Mouse (Mus musculus) left cerebral cortex, postnatal 14 days (tissue): Measurements from ENCODE around the gene Knl1. TPM values are rescaled to one million over a fixed set of nuclear protein-coding genes. Genes with fewer than 3 reads are reported as not detected.

Experiments used
- DNase-seq, 2 experiments: peaks; one replicate each; pipeline ENCODE4 v3.0.0; 2021 to 2022; ENCODE audit warnings: low spot score in 2 of 2, mixed read lengths in 1 of 2
- intact Hi-C: fragments of 180-260 bp; cut with DNase I; formaldehyde crosslinking; loops from one replicate; pipeline ENCODE4 v1.15.1; 2025
- total RNA-seq, 2 experiments: library from RNA; stranded (reverse); gene quantifications; 2 replicates each; pipeline ENCODE4 v1.2.3; 2021

Knl1 gene
- total RNA-seq, 2 experiments from 2014 or later = 0.29 to 0.63 TPM

DNA sequence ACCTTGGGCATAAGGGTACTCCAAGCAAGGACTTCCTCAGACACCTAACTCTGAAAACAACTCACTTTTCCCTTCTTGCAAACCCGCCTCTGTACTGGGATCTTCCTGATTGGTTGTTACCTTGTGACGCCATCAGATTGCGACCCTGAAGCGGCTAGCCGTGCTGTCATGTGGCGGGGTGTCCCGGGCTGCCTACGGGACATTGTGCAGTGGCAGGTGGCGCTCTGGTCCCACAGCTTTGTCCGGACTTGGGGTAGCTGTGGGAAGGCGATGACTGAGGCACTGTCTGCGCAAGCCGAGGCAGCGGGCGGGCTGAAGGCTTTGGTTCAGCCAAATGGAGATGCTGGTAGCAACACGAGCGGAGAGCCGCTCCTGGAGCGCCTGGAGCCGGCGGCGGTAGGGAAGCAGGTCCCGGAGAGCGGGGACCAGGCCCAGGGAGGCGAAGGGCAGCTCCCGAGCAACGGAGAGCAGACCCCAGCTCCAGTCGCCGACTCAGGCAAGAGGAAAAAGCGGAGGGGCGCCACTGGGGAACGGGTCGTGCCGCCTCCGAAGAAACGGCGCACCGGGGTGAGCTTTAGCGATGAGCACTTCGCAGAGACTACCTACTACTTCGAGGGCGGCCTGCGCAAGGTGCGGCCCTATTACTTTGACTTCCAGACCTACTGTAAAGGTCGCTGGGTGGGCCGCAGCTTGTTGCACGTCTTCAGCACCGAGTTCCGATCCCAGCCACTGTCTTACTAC is 12.1 kb upstream of the Knl1 start, which contains the start of gene Rpusd2:
TSS of gene Rpusd2 (plus strand) at position 135 of the 741 bp plus-strand sequence.
- intact Hi-C loops = no loop called here
- peak; percentile 93 to 95 for DNase-seq

DNA sequence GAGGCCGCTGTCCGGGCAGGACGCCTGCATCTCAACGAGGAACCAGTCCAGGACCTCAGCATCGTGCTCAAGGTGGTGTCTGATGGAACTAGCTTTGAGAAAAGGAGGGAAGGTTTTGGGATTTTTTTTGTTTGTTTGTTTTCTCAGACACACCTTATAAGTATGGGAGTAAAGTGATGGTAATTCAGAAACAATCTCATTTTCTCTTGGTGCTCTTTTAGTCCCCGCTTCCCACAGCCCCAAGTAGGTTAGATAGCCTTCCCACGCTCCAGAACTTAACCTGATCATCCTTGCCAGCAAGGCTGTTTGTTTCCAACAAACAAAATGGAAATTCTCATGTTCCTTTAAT is 11.5 kb upstream of the Knl1 start:
- intact Hi-C loops = no loop called here
- no peak for DNase-seq

- DNase-seq = peak; percentile 55 to 65
- intact Hi-C loops = loop anchor here (10.0 kb wide), 1 partner anchor 244 kb away; the partner anchor contains the start of gene Vps18
Measured at GRCm38 (mm10) chr2:119040882-119041281, 6.0 kb upstream of the Knl1 start.

DNA sequence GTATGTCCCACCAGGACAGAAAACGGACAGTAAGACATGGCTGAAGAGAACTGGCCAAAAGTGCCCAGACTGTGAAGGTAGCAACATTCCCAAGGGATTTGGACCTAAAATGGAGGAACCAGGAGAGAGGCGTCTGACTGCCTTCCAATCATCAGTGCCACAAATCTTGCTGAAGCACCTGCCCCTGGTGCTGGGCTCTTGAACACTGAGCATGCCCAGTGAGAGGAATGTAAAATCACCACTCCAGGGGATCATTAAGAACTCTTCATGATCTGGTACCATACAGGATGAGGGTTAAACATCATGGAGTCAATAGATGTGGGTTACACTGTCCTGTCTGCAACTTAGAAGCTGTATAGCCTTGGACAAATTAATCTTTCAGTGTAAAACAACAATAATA is 1.8 kb upstream of the Knl1 start:
- intact Hi-C loops = loop anchor here (5.0 to 10.0 kb wide), 2 partner anchors 142 to 240 kb away; partner anchors contain the start of gene Vps18

DNA sequence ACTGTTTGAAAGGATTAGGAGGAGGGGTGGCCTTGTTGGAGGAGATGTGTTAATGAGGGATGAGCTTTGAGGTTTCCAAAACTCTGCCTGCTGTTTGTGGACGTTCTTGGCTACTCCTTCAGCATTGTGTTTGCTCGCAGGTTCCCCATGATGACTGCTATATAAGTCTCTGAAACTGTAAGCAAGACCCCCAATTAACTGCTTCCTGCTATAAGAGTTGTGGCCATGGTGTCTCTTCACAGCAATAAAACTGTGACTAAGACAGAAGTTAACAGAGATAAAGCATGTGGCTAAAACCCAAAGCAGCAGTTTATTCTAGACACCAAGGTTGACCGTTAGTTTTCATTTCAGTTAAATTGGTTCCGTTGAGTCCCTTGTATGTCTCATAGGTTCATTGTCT is 930 bp downstream of the Knl1 start:
- intact Hi-C loops = loop anchor here (5.0 to 10.0 kb wide), 2 partner anchors 139 to 237 kb away; partner anchors contain the start of gene Vps18
- DNase-seq = no peak

More for the DNA sequence above, 1.8 kb upstream of the Knl1 start:
- no peak for DNase-seq

- no peak for DNase-seq
- intact Hi-C loops = no loop called here
Measured at GRCm38 (mm10) chr2:119050132-119050650, 3.3 kb downstream of the Knl1 start.

DNA sequence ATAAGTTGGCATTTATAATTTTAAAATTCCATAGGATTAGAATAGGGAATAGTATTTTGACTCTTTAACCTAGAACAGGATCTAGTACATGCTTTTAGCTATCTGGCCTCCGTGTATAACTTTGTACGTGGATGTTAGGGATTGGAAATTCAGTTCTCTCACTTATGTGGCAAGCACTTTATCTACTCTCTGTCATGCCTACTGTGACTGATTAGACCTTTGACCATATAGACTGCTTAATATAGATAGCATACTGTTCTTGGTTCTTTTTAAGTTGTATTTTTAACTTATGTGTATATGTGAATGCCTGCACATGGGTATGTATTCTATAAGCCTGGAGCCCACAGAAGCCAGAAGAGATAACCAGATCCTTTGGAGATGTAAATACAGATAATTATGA is 13.2 kb downstream of the Knl1 start:
- DNase-seq = no peak
- intact Hi-C loops = no loop called here

- intact Hi-C loops = no loop called here
- DNase-seq = no peak
Measured at GRCm38 (mm10) chr2:119072397-119072796, 25.5 kb downstream of the Knl1 start.

DNA sequence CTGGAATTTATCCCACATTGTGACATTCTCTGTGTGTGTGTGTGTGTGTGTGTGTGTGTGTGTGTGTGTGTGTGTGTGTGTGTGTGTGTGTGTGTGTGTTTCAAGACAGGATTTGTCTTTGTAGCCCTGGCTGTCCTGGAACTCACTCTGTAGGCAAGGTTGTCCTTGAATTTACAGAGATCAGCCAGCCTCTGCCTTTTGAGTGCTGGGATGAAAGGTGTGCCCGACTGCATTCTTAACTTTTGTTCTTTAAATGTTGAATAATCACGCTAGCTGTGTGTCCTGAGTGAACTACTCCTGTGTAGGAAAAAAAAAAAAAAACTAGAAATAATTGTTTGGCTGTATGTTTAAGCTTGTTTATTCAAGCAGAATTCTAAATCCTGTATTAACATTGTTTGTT is 39.2 kb downstream of the Knl1 start:
- intact Hi-C loops = no loop called here
- DNase-seq = no peak

DNA sequence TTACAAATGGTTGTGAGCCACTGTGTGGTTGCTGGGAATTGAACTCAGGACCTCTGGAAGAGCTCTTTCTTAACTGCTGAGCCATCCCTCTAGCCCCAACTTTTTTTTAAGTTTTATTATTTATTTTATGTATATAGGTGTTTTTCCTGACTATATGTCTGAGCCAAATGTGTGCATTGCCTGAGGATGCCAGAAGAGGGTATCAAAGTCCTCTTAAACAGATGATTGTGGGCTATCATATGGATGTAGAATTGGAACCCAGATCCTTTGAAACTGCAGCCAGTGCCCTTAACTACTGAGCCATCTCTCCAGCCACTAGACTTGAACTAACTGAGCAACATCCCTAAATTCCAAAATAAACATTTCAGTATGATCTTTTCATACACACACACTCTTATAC is 54.6 kb downstream of the Knl1 start:
- no peak for DNase-seq
- intact Hi-C loops = no loop called here

- intact Hi-C loops = no loop called here
- no peak for DNase-seq
Measured at GRCm38 (mm10) chr2:119106583-119106982, 59.7 kb downstream of the Knl1 start.

DNA sequence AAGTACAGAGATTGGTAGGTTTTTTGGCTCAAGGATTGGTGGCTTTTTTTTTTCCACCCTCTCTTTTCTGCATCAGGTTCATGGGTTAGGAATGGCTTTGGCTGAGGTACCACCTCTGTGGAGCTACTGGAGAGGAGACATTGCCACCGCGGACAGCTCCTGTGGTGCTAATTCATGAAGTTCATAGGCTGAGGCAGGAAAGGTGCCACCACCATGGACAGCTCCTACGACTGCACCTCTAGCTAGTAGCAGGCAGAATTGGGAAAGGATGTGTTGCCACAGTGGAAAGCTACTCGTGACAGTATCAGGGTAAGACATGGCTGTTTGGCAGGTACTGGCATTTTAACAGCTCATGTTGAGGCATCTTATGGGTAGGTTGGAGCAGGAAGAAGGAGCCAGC is 61.6 kb downstream of the Knl1 start:
- intact Hi-C loops = no loop called here
- no peak for DNase-seq

GRCm38 (mm10) chr2:119111060-119111459 is 64.1 kb downstream of the Knl1 start:
- intact Hi-C loops = no loop called here
- DNase-seq = no peak

- intact Hi-C loops = no loop called here
- DNase-seq = peak; percentile 79 to 80
Measured at GRCm38 (mm10) chr2:119112438-119113112, 65.7 kb downstream of the Knl1 start, which contains the start of gene Rad51. Rad51 (plus strand) TSS chr2:119112793.

DNA sequence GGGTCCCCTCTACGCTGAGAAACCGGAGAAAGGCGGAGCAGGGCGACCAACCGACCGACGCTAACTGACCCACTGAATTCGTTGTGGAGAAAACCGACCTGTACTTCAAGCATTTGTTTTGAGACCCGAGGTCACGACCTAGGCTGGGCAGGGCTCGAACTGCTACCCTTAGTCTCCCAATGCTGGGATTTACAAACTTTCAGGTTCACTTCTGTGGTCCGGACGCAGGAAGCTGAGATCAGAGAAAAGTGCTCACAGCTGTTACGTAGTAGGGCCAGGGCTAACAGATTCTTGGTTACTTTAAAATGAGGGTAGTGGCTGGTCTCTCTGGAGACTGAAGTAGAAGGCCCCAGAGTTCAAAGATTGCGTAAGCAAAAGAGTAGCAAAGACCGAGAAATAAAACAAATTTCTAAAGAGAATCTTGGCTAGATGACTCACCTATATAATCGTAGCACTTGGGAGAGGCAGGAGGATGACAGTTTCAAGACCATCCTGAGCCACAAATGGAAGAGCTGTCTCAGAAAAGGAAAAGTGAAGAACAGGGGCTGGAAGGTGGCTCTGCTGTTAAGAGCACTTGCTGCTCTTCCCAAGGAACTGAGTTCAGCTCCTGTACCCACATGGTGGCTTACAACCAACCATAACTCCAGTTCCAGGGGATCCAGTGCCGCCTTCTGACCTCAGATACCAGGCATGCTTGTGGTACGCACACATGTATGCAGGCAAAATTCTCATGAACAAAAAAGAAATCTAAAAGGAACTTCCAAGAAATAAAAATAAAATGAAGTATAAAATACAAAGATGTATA is 66.4 kb downstream of the Knl1 start:
- intact Hi-C loops = no loop called here
- no peak for DNase-seq

GRCm38 (mm10) chr2:119136346-119136898 is 89.5 kb downstream of the Knl1 start:
- intact Hi-C loops = no loop called here
- no peak for DNase-seq

DNA sequence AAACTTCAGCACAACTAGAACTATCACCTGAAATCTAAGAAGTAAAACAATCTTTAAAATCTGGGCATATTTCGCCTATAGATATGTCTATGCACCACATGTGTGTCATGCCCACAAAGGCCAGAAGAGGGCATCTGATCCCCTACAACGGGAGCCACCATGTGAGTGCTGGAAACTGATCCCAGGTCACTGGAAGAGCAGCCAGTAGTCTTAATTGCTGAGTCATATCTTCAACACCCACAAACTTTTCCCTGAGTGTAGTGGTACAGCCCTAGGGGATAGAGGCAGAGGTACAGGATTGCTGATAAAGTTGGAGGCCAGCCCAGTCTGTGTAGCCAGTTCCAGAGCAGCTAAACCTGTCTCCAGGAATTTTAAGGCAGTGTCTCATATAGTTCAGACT is 98.3 kb downstream of the Knl1 start:
- no peak for DNase-seq
- intact Hi-C loops = no loop called here

- intact Hi-C loops = no loop called here
- no peak for DNase-seq
Measured at GRCm38 (mm10) chr2:119146435-119146834, 99.5 kb downstream of the Knl1 start.

DNA sequence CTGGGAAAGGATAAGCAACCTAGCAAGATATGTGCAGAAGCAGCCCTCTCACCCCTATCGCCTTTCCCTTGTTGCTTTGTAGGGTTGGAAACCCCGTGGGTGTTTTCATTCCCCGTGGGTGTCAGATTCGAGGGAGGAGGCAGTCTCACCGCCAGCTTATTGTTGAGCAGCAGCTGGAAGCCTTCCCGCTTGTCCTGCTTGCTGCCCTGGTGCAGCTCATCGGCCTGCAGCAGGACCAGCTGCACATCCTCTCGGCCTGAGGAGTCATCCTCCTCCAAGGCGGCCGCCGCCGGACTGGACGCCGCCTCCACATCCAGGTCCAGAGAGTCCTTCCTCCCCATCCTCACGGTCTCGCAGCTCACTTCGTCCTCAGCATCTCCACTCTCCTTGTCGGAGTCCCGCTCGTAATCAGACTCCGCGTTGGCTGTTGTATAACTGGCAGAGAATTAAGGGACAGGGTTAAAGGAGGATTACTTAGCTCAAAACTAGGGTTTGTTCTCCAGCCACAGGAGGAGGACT is 100.3 kb downstream of the Knl1 start:
- DNase-seq = no peak
- intact Hi-C loops = no loop called here
